10 mouse cellular contexts compared by ENCODE assay signal in the genomic region with DNA sequence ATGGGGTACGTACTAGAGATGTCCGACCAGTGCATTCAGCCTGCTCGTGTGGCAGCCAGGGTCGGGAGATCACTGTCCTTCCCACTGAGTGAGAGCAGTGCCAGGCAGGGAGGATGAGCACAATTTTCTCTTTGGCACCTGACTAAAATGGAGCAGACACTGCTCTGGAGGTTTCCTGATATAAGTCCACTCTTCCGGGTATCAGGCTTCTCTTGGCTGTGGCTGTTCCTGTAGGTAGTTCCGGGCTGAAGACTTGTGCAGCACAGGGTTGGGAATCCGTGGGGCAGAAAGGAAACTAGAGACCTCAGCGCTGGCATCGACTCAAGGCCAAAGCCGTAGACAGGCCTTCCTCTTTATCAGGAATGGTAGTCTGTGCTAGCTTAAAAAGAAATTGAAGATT. TPM values are rescaled to one million over a fixed set of nuclear protein-coding genes. Genes with fewer than 3 reads are reported as not detected.
DNase-seq lines count a peak whose midpoint lies in the region; ATAC-seq lines count a peak whose summit lies in the region.
"Had no signal": no experiment of that assay in that cellular context is flagged by ENCODE, and none has a peak within 500 bp of the region (broad histone marks: within the 10 kb centered on the region; RNA-seq: fewer than 3 reads in every experiment).

No protein-coding gene starts in this region.

- H3K36me3 ChIP-seq in kidney, embryonic 16.5 days (ENCODE audit: insufficient read depth, low read length) = no peaks in the 10 kb centered on the region
- H3K36me3 ChIP-seq: liver, embryonic 13.5 days had no signal

- H3K27me3 ChIP-seq in kidney, embryonic 16.5 days (ENCODE audit: insufficient read depth, low read length) = no peaks in the 10 kb centered on the region
- H3K27me3 ChIP-seq: forebrain, embryonic 15.5 days; liver, embryonic 13.5 days; megakaryocyte, embryonic 14.5 days had no signal

- ATAC-seq in kidney, embryonic 16.5 days (ENCODE audit: low FRiP score, low TSS enrichment) = no peak
- ATAC-seq in granulocyte monocyte progenitor cell, adult 5-6 weeks (replicated peaks; ENCODE audit: poor library complexity, severe bottlenecking) = peak; percentile 25
- ATAC-seq: forebrain, embryonic 15.5 days had no signal

- H3K4me2 ChIP-seq in kidney, embryonic 16.5 days (replicated peaks; ENCODE audit: low read depth, low read length) = no peak overlapping the region
- H3K4me2 ChIP-seq: forebrain, embryonic 15.5 days; liver, embryonic 13.5 days had no signal

- no peaks in the 10 kb centered on the region for H3K9me3 ChIP-seq in kidney, embryonic 16.5 days (ENCODE audit: low read length)
- H3K9me3 ChIP-seq: forebrain, embryonic 15.5 days; liver, embryonic 13.5 days; megakaryocyte, embryonic 14.5 days had no signal

- H3K4me1 ChIP-seq in kidney, embryonic 16.5 days (ENCODE audit: insufficient read depth, low read length) = no peaks in the 10 kb centered on the region
- H3K4me1 ChIP-seq: forebrain, embryonic 15.5 days; liver, embryonic 13.5 days had no signal

- H3K9ac ChIP-seq in kidney, embryonic 16.5 days (replicated peaks; ENCODE audit: low read length) = no peak overlapping the region
- H3K9ac ChIP-seq: forebrain, embryonic 15.5 days; liver, embryonic 13.5 days had no signal

- no peak overlapping the region for H3K27ac ChIP-seq in kidney, embryonic 16.5 days (ENCODE audit: low read length)
- H3K27ac ChIP-seq: forebrain, embryonic 15.5 days; liver, embryonic 13.5 days had no signal

- no peak overlapping the region for H3K4me3 ChIP-seq in kidney, embryonic 16.5 days (ENCODE audit: low read length)
- H3K4me3 ChIP-seq: forebrain, embryonic 15.5 days; liver, embryonic 13.5 days; megakaryocyte, embryonic 14.5 days had no signal

- DNase-seq in kidney, adult 9 months = peak; percentile 10
- DNase-seq in adrenal gland, adult 8-10 months = peak; percentile 53
- DNase-seq in cerebellum, adult 11 months = peak; percentile 48
- no peak for DNase-seq in embryo, embryonic 11 days
- DNase-seq in left cerebral cortex, postnatal 14 days (ENCODE audit: low spot score in 2 of 2) = no peak
- DNase-seq: liver, embryonic 13.5 days had no signal

- 88% methylated on average over 10 of the region's 10 CpGs for WGBS in kidney, embryonic 16.5 days

- intact Hi-C loops in left cerebral cortex, postnatal 14 days (cut with DNase I) = no loop called here

RNA-seq across cellular contexts. Expression of a gene that starts 48.7 kb away (rescaled TPM):
- polyA plus RNA-seq in kidney, embryonic 16.5 days (2015; fragmentation: Nextera tagmentation; extraction: Ambion mirVana) = 33.8 and 50.6 TPM in 2 replicates
- 100 to 1,000 TPM; 103 to 148 (median 134) TPM for total RNA-seq in adrenal gland, adult 8-10 months (2022)
- 164 and 170 TPM in 2 replicates for total RNA-seq in granulocyte monocyte progenitor cell, adult 5-6 weeks (2014; fragmentation: Nextera tagmentation)
- total RNA-seq in granulocyte monocyte progenitor cell, adult 5-6 weeks (2017) = 230 and 235 TPM in 2 replicates
- 100 to 1,000 TPM in 1 of 2 experiments, 10 to 100 TPM in 1; 95.7 to 106 TPM for total RNA-seq in left cerebral cortex, postnatal 14 days (2021)

RNA-seq across cellular contexts. Expression of a gene that starts 57.4 kb away (rescaled TPM):
- polyA plus RNA-seq in kidney, embryonic 16.5 days (2015; fragmentation: Nextera tagmentation; extraction: Ambion mirVana) = 44.3 and 47.2 TPM in 2 replicates
- total RNA-seq in adrenal gland, adult 8-10 months (2022) = 100 to 1,000 TPM; 154 to 260 (median 207) TPM
- total RNA-seq in granulocyte monocyte progenitor cell, adult 5-6 weeks (2014; fragmentation: Nextera tagmentation) = 53.7 and 63.7 TPM in 2 replicates
- total RNA-seq in granulocyte monocyte progenitor cell, adult 5-6 weeks (2017) = 76.4 and 97.2 TPM in 2 replicates
- 100 to 1,000 TPM in 1 of 2 experiments, 10 to 100 TPM in 1; 90.3 to 103 TPM for total RNA-seq in left cerebral cortex, postnatal 14 days (2021)

Comparison
In these comparisons a context has a peak if more than half of its experiments do, and no peak if none do; other contexts are left out.
1. DNase-seq: peak in kidney, adult 9 months (single experiment), adrenal gland, adult 8-10 months (single experiment) and cerebellum, adult 11 months (single experiment); none in embryo, embryonic 11 days (single experiment) and left cerebral cortex, postnatal 14 days (0 of 2).